Mouse (Mus musculus): ENCODE results near the gene Kif2c. TPM values are rescaled to one million over a fixed set of nuclear protein-coding genes. Genes with fewer than 3 reads are reported as not detected.
A peak's percentile ranks its signal among the peaks of the same experiment; 100 is the strongest.

The Kif2c gene
- polyA plus RNA-seq, 1 experiment from 2014 or later = 36.4 TPM

- H3K27ac ChIP-seq = no peak overlapping the region
- no peaks in the 10 kb centered on the region for H3K9me3 ChIP-seq (replicated peaks)
- H3K27me3 ChIP-seq = peaks cover 26% of the 10 kb centered on the region
- peak overlapping the region; percentile 79 for H3K4me3 ChIP-seq
- H3K9ac ChIP-seq = peak overlapping the region; percentile 81
- no peaks in the 10 kb centered on the region; the same call in 1 of the 2 replicates for H3K36me3 ChIP-seq
- under 1% methylated on average over 42 of the region's 42 CpGs for WGBS
- H3K4me2 ChIP-seq = peak overlapping the region; percentile 98
- ATAC-seq (replicated peaks; ENCODE audit: insufficient number of reproducible peaks, insufficient read depth, low FRiP score, low read depth) = peak; percentile 29; the same call in 1 of the 2 replicates
- peaks cover 14% of the 10 kb centered on the region for H3K4me1 ChIP-seq (replicated peaks)
Measured at GRCm38 (mm10) chr4:117133366-117133796, 49.1 kb downstream of the Kif2c start.

- WGBS = 32% methylated on average over 11 of the region's 11 CpGs
- peak overlapping the region; percentile 79 for H3K4me3 ChIP-seq
- H3K9ac ChIP-seq = peak overlapping the region; percentile 81
- H3K36me3 ChIP-seq = no peaks in the 10 kb centered on the region; the same call in 1 of the 2 replicates
- H3K4me2 ChIP-seq = peak overlapping the region; percentile 98
- H3K4me1 ChIP-seq (replicated peaks) = peaks cover 14% of the 10 kb centered on the region
- H3K27me3 ChIP-seq = peaks cover 26% of the 10 kb centered on the region
- no peaks in the 10 kb centered on the region for H3K9me3 ChIP-seq (replicated peaks)
- no peak for ATAC-seq (replicated peaks; ENCODE audit: insufficient number of reproducible peaks, insufficient read depth, low FRiP score, low read depth)
- no peak overlapping the region for H3K27ac ChIP-seq
Measured at GRCm38 (mm10) chr4:117132794-117133143, 49.7 kb downstream of the Kif2c start.

- no peaks in the 10 kb centered on the region for H3K9me3 ChIP-seq (replicated peaks)
- H3K36me3 ChIP-seq = no peaks in the 10 kb centered on the region; the same call in 1 of the 2 replicates
- peak overlapping the region; percentile 98 for H3K4me2 ChIP-seq
- no peak overlapping the region for H3K27ac ChIP-seq
- peaks cover 14% of the 10 kb centered on the region for H3K4me1 ChIP-seq (replicated peaks)
- no peak overlapping the region for H3K9ac ChIP-seq
- ATAC-seq (replicated peaks; ENCODE audit: insufficient number of reproducible peaks, insufficient read depth, low FRiP score, low read depth) = no peak
- WGBS = 42% methylated on average over 7 of the region's 7 CpGs
- peak overlapping the region; percentile 79 for H3K4me3 ChIP-seq
- peaks cover 26% of the 10 kb centered on the region for H3K27me3 ChIP-seq
Measured at GRCm38 (mm10) chr4:117131890-117132793, 50.3 kb downstream of the Kif2c start.

DNA sequence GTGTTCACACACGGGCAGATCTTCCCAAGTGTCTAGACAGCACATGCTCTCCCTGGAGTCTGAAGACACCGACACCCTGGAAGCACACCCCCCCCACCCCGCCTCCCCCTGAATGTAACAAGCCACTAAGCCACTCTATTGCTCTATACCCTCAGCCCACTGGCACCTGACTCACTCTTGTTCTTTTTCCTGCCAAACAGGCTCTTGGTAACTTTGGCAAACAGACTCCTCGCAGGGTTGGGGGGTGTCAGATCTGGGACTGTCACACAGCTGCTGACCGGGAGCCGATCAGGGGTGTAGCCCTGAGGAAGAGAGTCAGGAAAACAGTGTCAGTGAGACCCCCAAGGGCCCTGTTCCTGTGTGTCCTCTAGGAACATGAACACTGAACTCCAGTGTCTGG lies 51.2 kb downstream of the Kif2c start:
- peaks cover 26% of the 10 kb centered on the region for H3K27me3 ChIP-seq
- H3K4me1 ChIP-seq (replicated peaks) = peaks cover 20% of the 10 kb centered on the region
- H3K9ac ChIP-seq = no peak overlapping the region
- H3K4me2 ChIP-seq = no peak overlapping the region
- no peaks in the 10 kb centered on the region for H3K9me3 ChIP-seq (replicated peaks)
- no peak overlapping the region for H3K4me3 ChIP-seq
- no peak overlapping the region for H3K27ac ChIP-seq
- WGBS = 69% methylated on average over 6 of the region's 6 CpGs
- ATAC-seq (replicated peaks; ENCODE audit: insufficient number of reproducible peaks, insufficient read depth, low FRiP score, low read depth) = no peak
- H3K36me3 ChIP-seq = no peaks in the 10 kb centered on the region; the same call in 1 of the 2 replicates

DNA sequence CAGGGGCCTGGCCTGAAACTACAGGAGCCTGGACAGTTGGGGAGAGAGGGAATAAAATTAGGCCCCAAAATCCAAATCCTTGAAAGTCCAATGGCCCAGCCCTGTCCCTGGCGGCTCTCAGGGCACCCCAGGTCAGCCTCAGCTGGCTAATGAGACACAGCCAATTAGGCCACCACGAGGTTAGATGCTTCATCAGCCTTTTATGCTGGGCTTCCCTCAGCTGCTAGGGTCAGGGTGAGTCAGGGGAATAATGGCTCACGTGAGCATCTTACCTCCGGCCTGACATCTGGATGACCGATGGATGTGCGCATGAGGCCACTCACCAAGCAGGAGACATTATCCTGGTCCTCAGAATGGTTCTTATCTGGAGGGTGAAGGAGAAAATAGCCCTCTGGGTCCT lies 51.6 kb downstream of the Kif2c start:
- Histone ChIP-seq H3K4me3 (no peak overlapping the region), H3K27me3 (peaks cover 26% of the 10 kb centered on the region), H3K4me1 (replicated peaks) (peaks cover 22% of the 10 kb centered on the region), H3K27ac (no peak overlapping the region), H3K4me2 (no peak overlapping the region), H3K9me3 (replicated peaks) (no peaks in the 10 kb centered on the region), H3K36me3 (no peaks in the 10 kb centered on the region; the same call in 1 of the 2 replicates), H3K9ac (no peak overlapping the region)
- 74% methylated on average over 6 of the region's 6 CpGs for WGBS
- ATAC-seq (replicated peaks; ENCODE audit: insufficient number of reproducible peaks, insufficient read depth, low FRiP score, low read depth) = no peak

DNA sequence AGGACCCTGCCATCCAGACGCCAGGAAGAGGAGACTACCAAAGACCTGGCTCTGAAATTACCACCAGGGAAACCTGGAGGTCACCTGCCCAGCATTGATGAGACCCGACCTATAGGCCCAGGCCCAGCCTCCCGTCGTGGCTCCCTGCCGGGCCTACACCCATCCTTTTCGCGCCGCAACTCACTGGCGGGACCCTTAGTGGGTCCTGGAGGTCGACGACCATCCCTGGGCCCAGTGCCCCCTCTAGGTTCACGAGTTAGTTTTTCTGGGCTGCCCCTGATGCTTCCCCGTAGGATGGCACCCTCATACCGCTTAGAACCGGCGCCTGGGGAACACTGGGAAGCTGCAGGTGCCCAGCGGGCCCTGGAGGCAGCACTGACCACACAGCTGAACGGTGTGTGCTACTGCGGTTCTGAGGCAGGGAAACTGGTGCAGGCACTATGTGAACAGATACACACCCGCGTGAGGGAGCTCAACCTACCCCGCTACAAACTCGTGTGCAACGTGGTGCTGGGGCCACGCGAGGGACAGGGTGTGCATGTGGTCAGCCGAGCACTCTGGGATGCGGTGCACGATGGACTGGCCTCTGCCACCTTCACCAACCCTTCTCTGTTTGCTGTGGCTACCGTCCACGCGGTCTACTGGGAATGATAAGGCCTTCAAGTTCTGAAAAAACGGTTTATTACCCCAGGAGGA lies 54.3 kb downstream of the Kif2c start:
- no peaks in the 10 kb centered on the region for H3K9me3 ChIP-seq (replicated peaks)
- 85% methylated on average over 33 of the region's 33 CpGs for WGBS
- no peaks in the 10 kb centered on the region; the same call in 1 of the 2 replicates for H3K36me3 ChIP-seq
- no peak overlapping the region for H3K27ac ChIP-seq
- ATAC-seq (replicated peaks; ENCODE audit: insufficient number of reproducible peaks, insufficient read depth, low FRiP score, low read depth) = no peak
- H3K4me3 ChIP-seq = no peak overlapping the region
- peaks cover 30% of the 10 kb centered on the region for H3K4me1 ChIP-seq (replicated peaks)
- peaks cover 24% of the 10 kb centered on the region for H3K27me3 ChIP-seq
- H3K9ac ChIP-seq = no peak overlapping the region
- H3K4me2 ChIP-seq = no peak overlapping the region

DNA sequence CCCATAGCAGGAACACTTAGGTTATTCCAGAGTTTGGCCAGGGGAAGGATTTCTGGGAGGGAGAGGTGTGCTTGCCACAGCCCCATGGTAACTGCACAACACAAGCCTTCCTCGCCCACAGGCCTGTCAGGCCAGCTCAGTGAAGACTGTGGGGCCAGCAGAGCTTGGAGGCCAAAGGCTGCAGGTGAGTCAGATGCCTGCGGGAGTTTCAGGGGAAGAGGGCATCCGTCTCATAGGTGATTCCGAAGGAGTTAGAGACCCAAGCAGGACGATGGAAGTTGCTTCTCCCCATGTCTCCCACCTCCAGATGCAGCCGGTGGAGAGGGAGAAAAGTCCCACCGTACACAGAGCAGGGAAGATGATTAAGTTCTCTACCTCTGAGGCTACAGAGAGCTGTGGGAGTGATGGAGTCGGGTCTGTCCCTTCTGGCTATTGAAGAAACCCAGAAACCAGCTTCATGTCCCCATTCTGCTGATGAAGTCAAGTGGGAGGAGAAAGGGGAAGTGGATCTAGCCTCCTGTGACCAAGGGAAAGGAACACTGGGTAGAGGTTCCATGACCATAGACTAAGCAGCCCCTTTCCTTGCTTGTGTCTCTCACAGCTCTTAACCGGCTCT lies 55.7 kb downstream of the Kif2c start, which contains the start of gene Tctex1d4:
TSS of gene Tctex1d4 (plus strand) at position 120 of the 616 bp plus-strand sequence.
- H3K4me3 ChIP-seq = no peak within 1 kb of the TSS
- WGBS = 75% methylated on average over 9 of the region's 9 CpGs
- no peaks in the 10 kb centered on the region; the same call in 1 of the 2 replicates for H3K36me3 ChIP-seq
- H3K27me3 ChIP-seq = peaks cover 11% of the 10 kb centered on the region
- ATAC-seq (replicated peaks; ENCODE audit: insufficient number of reproducible peaks, insufficient read depth, low FRiP score, low read depth) = no peak
- no peak within 1 kb of the TSS for H3K9ac ChIP-seq
- no peaks in the 10 kb centered on the region for H3K9me3 ChIP-seq (replicated peaks)
- peak within 1 kb of the TSS; percentile 91 for H3K27ac ChIP-seq
- H3K4me2 ChIP-seq = peak within 1 kb of the TSS; percentile 30
- H3K4me1 ChIP-seq (replicated peaks) = peaks cover 23% of the 10 kb centered on the region

DNA sequence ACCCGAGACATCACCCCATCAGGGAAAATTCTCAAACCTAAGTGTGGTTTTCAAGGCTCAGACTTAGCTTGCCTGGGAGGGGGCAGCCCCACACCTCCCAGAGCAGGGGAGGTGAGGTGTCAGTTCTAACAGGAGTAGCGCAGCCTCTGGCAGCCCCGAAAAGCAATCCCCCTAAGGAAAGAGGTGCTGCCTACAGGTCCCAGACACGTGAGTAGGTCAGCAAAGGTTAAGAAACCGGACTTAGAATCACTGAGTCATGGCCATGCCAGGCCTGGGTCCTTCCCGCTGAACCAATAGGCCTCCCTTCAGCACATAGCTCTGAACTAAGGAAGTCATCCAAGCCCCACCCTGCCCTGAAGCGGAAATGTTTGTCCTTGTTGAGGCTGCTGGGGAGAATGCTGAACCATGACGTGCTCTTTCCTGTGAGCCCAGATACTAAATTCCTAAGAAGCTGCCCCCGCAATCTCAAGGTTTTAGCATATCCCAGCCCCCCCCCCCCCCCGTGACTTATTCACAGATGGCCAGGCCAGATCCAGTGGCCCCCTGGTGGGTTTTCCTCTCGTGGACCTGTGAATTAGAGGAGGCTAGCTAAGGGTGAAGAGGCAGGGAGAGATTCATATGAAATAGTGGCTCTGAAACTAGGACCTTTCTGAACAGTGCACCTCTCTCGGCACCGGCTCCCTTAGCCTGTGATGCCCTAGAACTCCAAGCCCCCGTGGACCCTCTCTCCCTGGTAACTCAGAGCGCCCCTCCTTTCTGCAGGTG lies 56.3 kb downstream of the Kif2c start:
- no peak overlapping the region for H3K9ac ChIP-seq
- no peaks in the 10 kb centered on the region; the same call in 1 of the 2 replicates for H3K36me3 ChIP-seq
- peak overlapping the region; percentile 91 for H3K27ac ChIP-seq
- H3K9me3 ChIP-seq (replicated peaks) = no peaks in the 10 kb centered on the region
- 37% methylated on average over 15 of the region's 15 CpGs for WGBS
- peak overlapping the region; percentile 30 for H3K4me2 ChIP-seq
- peaks cover 4% of the 10 kb centered on the region for H3K27me3 ChIP-seq
- no peak overlapping the region for H3K4me3 ChIP-seq
- ATAC-seq (replicated peaks; ENCODE audit: insufficient number of reproducible peaks, insufficient read depth, low FRiP score, low read depth) = peak; percentile 72
- H3K4me1 ChIP-seq (replicated peaks) = peaks cover 26% of the 10 kb centered on the region

DNA sequence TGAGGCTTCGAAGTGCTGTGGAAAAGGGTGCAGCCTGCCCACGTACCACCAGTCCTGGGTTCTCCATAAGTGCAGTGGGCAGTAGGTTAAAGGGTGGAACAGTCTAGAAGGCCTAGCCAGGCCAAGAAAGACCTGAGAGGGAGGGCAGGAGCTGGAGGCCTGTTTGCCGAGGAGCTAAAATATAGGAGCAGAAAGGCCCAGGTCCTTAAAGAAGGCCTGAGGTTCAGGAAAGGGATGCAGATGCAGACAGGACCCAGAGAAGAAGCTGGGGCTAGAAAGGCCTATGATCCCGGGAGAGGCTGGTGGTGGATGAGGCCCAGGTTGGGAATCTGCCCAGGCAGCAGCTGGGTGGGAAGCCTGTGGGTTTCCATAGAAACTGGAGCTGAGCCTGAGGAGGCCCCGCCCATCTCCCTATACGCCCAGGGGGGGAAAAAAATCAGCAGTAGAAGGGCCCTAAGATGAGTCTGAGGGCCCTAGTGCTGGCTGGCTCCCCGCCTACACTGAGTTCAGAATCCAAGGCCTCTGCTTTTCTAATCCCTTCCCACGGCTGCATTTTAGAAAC lies 57.0 kb downstream of the Kif2c start, which contains the start of gene Btbd19:
TSS of gene Btbd19 (minus strand) at position 378 of the 562 bp plus-strand sequence.
- Histone ChIP-seq H3K9me3 (replicated peaks) (no peaks in the 10 kb centered on the region), H3K4me2 (peak within 1 kb of the TSS; percentile 30), H3K9ac (no peak within 1 kb of the TSS), H3K4me1 (replicated peaks) (peaks cover 26% of the 10 kb centered on the region), H3K4me3 (no peak within 1 kb of the TSS), H3K27me3 (no peaks in the 10 kb centered on the region), H3K36me3 (no peaks in the 10 kb centered on the region; the same call in 1 of the 2 replicates), H3K27ac (peak within 1 kb of the TSS; percentile 91)
- 37% methylated on average over 8 of the region's 8 CpGs for WGBS
- ATAC-seq (replicated peaks; ENCODE audit: insufficient number of reproducible peaks, insufficient read depth, low FRiP score, low read depth) = peak; percentile 48

Data from heart, embryonic 15.5 days (tissue).